Mouse (Mus musculus) heart, adult 18-20 months (tissue): ENCODE measurements around the gene Gm7579. TPM values are rescaled to one million over a fixed set of nuclear protein-coding genes. Genes with fewer than 3 reads are reported as not detected.

Source experiments
- total RNA-seq, 2 experiments: library from RNA; stranded (reverse); gene quantifications; 2 replicates each; pipeline ENCODE4 v1.2.3; 2021

Gm7579 gene
- total RNA-seq, 2 experiments from 2014 or later: not detected

Other genes with a start within 250 kb of the Gm7579 start
- 10 to 100 TPM; 45.7 to 51.1 TPM for gene Mob2, start 150.8 kb upstream of the Gm7579 start, total RNA-seq
- 10 to 100 TPM; 30.7 to 36.6 TPM for gene Dusp8, start 116.0 kb upstream of the Gm7579 start, total RNA-seq
- not detected for gene Gm45618, start 91.1 kb upstream of the Gm7579 start, total RNA-seq
- gene Gm39115, start 75.8 kb upstream of the Gm7579 start, total RNA-seq: not detected
- gene Gm45337, start 67.3 kb upstream of the Gm7579 start, total RNA-seq: not detected
- not detected for gene Gm29735, start 54.7 kb upstream of the Gm7579 start, total RNA-seq
- gene Gm4553, start 46.1 kb upstream of the Gm7579 start, total RNA-seq: not detected
- not detected for gene Krtap5-2, start 35.9 kb upstream of the Gm7579 start, total RNA-seq
- not detected for gene Gm10153, start 21.5 kb upstream of the Gm7579 start, total RNA-seq
- not detected for gene Krtap5-3, start 10.5 kb upstream of the Gm7579 start, total RNA-seq
- gene Krtap5-5, start 18.1 kb downstream of the Gm7579 start, total RNA-seq: not detected
- not detected for gene Gm40460, start 29.2 kb downstream of the Gm7579 start, total RNA-seq
- gene Gm2431, start 46.5 kb downstream of the Gm7579 start, total RNA-seq: not detected
- gene Gm4559, start 62.5 kb downstream of the Gm7579 start, total RNA-seq: not detected
- gene Krtap5-1, start 85.3 kb downstream of the Gm7579 start, total RNA-seq: not detected
- gene Krtap5-4, start 91.7 kb downstream of the Gm7579 start, total RNA-seq: not detected
- 1 to 10 TPM; 2.0 to 2.2 TPM for gene Ifitm10, start 161.9 kb downstream of the Gm7579 start, total RNA-seq
- 1 to 10 TPM; 2.1 to 2.2 TPM for gene Gm49369, start 170.8 kb downstream of the Gm7579 start, total RNA-seq
- 1,000 to 10,000 TPM in 1 of 2 experiments, 100 to 1,000 TPM in 1; 997 to 1,066 TPM for gene Ctsd, start 176.2 kb downstream of the Gm7579 start, total RNA-seq
- gene Syt8, start 223.0 kb downstream of the Gm7579 start, total RNA-seq: not detected
- 1 to 10 TPM; 1.8 to 2.6 TPM for gene Tnni2, start 229.9 kb downstream of the Gm7579 start, total RNA-seq
- gene Lsp1, start 248.9 kb downstream of the Gm7579 start, total RNA-seq: 10 to 100 TPM; 24.7 to 33.1 TPM